Mouse (Mus musculus) lung, adult 2 months (tissue): ENCODE data around the gene Zc3h12c.

Experiments
- CTCF ChIP-seq: fragments of 200-500 bp; IDR thresholded peaks from 2 replicates; pipeline ENCODE4 v1.5.1; 2011; ENCODE audit warnings: mild to moderate bottlenecking, low read length, control low read depth; ENCODE audit not compliant: insufficient read depth
- POLR2A ChIP-seq: fragments of 200-500 bp; IDR thresholded peaks from 2 replicates; pipeline ENCODE4 v1.6.1; 2011; ENCODE audit warnings: low read depth, mild to moderate bottlenecking, control low read depth, low read length, borderline replicate concordance; ENCODE audit errors: extremely low read depth

DNA sequence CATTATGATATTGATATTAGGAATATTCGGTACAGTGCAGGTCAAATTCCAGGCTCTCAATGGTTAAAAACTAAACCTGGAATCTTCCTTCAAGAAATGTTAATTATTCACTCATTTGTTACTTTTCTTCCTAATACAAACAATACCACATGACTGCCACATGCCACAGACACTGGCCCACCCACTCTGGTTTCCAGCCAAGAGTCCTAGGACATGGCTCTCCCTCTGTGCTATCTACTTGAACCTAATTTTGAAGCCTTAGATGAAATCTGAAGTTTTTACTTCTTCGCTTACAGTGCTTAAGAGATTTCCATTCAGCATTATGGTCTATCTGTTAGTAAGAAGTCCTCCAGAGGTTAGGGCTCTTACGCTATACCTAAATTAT, 2.7 kb downstream of the Zc3h12c start:
- TF ChIP-seq CTCF (no peak), POLR2A (no peak)
